11 mouse cellular contexts compared by ENCODE assay signal in the genomic region with DNA sequence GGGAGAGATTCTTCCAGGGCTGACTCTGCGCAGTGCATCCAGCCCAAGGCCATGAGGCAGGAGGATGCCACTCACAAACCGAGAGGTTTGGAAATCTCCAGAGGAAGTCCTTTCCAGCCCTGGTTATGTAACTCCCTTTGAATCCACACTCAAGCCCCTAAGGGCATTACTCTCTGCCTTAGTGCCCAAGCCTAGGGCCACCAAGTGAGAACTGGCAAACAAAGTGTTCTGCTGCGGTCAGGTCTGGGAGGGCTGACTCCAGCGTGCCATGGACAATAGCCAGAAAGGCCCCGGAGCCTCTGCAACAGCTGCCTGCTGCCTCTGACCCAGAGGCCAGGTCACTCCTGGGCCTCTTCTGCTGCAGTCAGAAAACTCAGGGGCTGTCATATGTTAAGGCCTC. TPM values are rescaled to one million over a fixed set of nuclear protein-coding genes. Genes with fewer than 3 reads are reported as not detected.
A peak's percentile ranks its signal among the peaks of the same experiment; 100 is the strongest.
DNase-seq lines count a peak whose midpoint lies in the region; ATAC-seq lines count a peak whose summit lies in the region.
"Had no signal": no experiment of that assay in that cellular context is flagged by ENCODE, and none has a peak within 500 bp of the region (broad histone marks: within the 10 kb centered on the region; RNA-seq: fewer than 3 reads in every experiment).

No protein-coding gene starts in this region.

- no peaks in the 10 kb centered on the region for H3K27me3 ChIP-seq in kidney, embryonic 15.5 days

- peak; percentile 37 for DNase-seq in kidney, adult 11 months
- DNase-seq in adrenal gland, adult 2 months, result peak; percentile 85
- peak; percentile 57 for DNase-seq in gastrocnemius, postnatal 10 days
- DNase-seq in lung, postnatal 10 days, result peak; percentile 68
- DNase-seq in right cerebral cortex, postnatal 4 days, result no peak

- H3K4me2 ChIP-seq in kidney, embryonic 15.5 days, result no peak overlapping the region

- no peaks in the 10 kb centered on the region; the same call in 1 of the 2 replicates for H3K4me1 ChIP-seq in kidney, embryonic 15.5 days

- WGBS in kidney, embryonic 15.5 days, result 74% methylated on average over 5 of the region's 5 CpGs

- H3K4me3 ChIP-seq in kidney, embryonic 15.5 days (replicated peaks), result no peak overlapping the region
- H3K4me3 ChIP-seq: erythroblast, embryonic 14.5 days had no signal

- H3K9me3 ChIP-seq in kidney, embryonic 15.5 days (replicated peaks), result no peaks in the 10 kb centered on the region
- H3K9me3 ChIP-seq: G1E had no signal

- no peak overlapping the region for H3K9ac ChIP-seq in kidney, embryonic 15.5 days

- H3K27ac ChIP-seq in kidney, embryonic 15.5 days, result no peak overlapping the region

- no peak for ATAC-seq in kidney, embryonic 15.5 days (replicated peaks; ENCODE audit: low FRiP score)
- no peak for ATAC-seq in inflammation-experienced regulatory T-cells, adult 6 months

- H3K36me3 ChIP-seq in kidney, embryonic 15.5 days, result no peaks in the 10 kb centered on the region
- H3K36me3 ChIP-seq: G1E had no signal

RNA-seq across cellular contexts. Expression of gene Thrsp, which starts 1.2 kb away (rescaled TPM):
- polyA plus RNA-seq in kidney, embryonic 15.5 days (2015; fragmentation: Nextera tagmentation; extraction: Ambion mirVana), result 0.72 and 1.0 TPM in 2 replicates
- 1,000 to 10,000 TPM in 1 of 2 experiments, 100 to 1,000 TPM in 1; 552 to 1,139 TPM for total RNA-seq in adrenal gland, adult 2 months (2021)
- 258 and 373 TPM in 2 replicates for polyA plus RNA-seq in adrenal gland, adult 2 months (2012; rRNA removed)
- 10 to 100 TPM; 32.6 to 44.3 TPM for total RNA-seq in gastrocnemius, postnatal 10 days (2021)
- polyA plus RNA-seq in inflammation-experienced regulatory T-cells, adult 6 months (2017; shearing (Covaris generic)), result under 1 TPM in 2 of 3 experiments, not detected in 1; 0.35 to 0.38 TPM
- total RNA-seq: hematopoietic stem cell, adult 5-6 weeks; monocyte, adult 5-6 weeks had no signal
- polyA plus RNA-seq: erythroblast, embryonic 14.5 days; G1E had no signal

RNA-seq across cellular contexts. Expression of gene Ndufc2, which starts 18.9 kb away (rescaled TPM):
- polyA plus RNA-seq in kidney, embryonic 15.5 days (2015; fragmentation: Nextera tagmentation; extraction: Ambion mirVana), result 359 and 418 TPM in 2 replicates
- 100 to 1,000 TPM; 263 to 364 TPM for total RNA-seq in adrenal gland, adult 2 months (2021)
- polyA plus RNA-seq in adrenal gland, adult 2 months (2012; rRNA removed), result 264 and 287 TPM in 2 replicates
- total RNA-seq in gastrocnemius, postnatal 10 days (2021), result 100 to 1,000 TPM; 280 to 319 TPM
- 100 to 1,000 TPM; 178 to 215 (median 183) TPM for polyA plus RNA-seq in inflammation-experienced regulatory T-cells, adult 6 months (2017; shearing (Covaris generic))

RNA-seq across cellular contexts. Expression of gene Kctd14, which starts 32.4 kb away (rescaled TPM):
- polyA plus RNA-seq in kidney, embryonic 15.5 days (2015; fragmentation: Nextera tagmentation; extraction: Ambion mirVana), result 2.0 and 2.3 TPM in 2 replicates
- 1 to 10 TPM; 1.2 to 4.2 TPM for total RNA-seq in adrenal gland, adult 2 months (2021)
- 0.76 and 1.2 TPM in 2 replicates for polyA plus RNA-seq in adrenal gland, adult 2 months (2012; rRNA removed)
- total RNA-seq in gastrocnemius, postnatal 10 days (2021), result 1 to 10 TPM in 1 of 2 experiments, under 1 TPM in 1; 0.54 to 1.3 TPM
- 1 to 10 TPM in 1 of 3 experiments, under 1 TPM in 2; 0.30 to 1.3 (median 0.53) TPM for polyA plus RNA-seq in inflammation-experienced regulatory T-cells, adult 6 months (2017; shearing (Covaris generic))
- polyA plus RNA-seq: G1E had no signal

RNA-seq across cellular contexts. Expression of gene Alg8, which starts 47.3 kb away (rescaled TPM):
- 49.3 and 51.7 TPM in 2 replicates for polyA plus RNA-seq in kidney, embryonic 15.5 days (2015; fragmentation: Nextera tagmentation; extraction: Ambion mirVana)
- total RNA-seq in adrenal gland, adult 2 months (2021), result 10 to 100 TPM; 15.2 to 16.6 TPM
- 6.0 and 7.3 TPM in 2 replicates for polyA plus RNA-seq in adrenal gland, adult 2 months (2012; rRNA removed)
- 1 to 10 TPM; 5.3 to 7.2 TPM for total RNA-seq in gastrocnemius, postnatal 10 days (2021)
- 10 to 100 TPM; 18.9 to 27.2 (median 22.7) TPM for polyA plus RNA-seq in inflammation-experienced regulatory T-cells, adult 6 months (2017; shearing (Covaris generic))

Comparison
In these comparisons a context has a peak if more than half of its experiments do, and no peak if none do; other contexts are left out.
1. RNA of gene Thrsp, which starts 1.2 kb away (polyA plus RNA-seq): 258 to 373 TPM in adrenal gland, adult 2 months; 0.72 to 1.0 TPM in kidney, embryonic 15.5 days and 0.35 to 0.38 TPM in inflammation-experienced regulatory T-cells, adult 6 months; every median in the first group is over 100 times any median in the second.